Mouse (Mus musculus) forebrain, embryonic 14.5 days (tissue): Measurements from ENCODE around the gene Plod1. TPM values are rescaled to one million over a fixed set of nuclear protein-coding genes. Genes with fewer than 3 reads are reported as not detected.
"Not testable (repeated sequence)": the region's sequence is repeated elsewhere in the genome, so short reads cannot be mapped to it uniquely, and the experiment has no call there.

Source experiments
- ATAC-seq: fragments of 200-750 bp; cut with Nextera tagmentation; 2 replicates; pipeline ENCODE4 v1.8.0; 2017; ENCODE audit warnings: mild to moderate bottlenecking, moderate library complexity
- DNase-seq: peaks from one replicate; pipeline ENCODE4 v3.0.0-alpha.2; 2015; ENCODE audit warnings: low spot score
- H3K27ac ChIP-seq: fragments of 300-500 bp; sonication (generic); 2 replicates; pipeline ENCODE4 v1.5.1; 2014; ENCODE audit warnings: low read depth, mild to moderate bottlenecking, control low read depth, low read length, moderate library complexity
- H3K27me3 ChIP-seq: fragments of 300-500 bp; sonication (generic); replicated peaks from 2 replicates; pipeline ENCODE4 v1.6.1; 2014; ENCODE audit warnings: low read length, control low read depth, mixed read lengths; ENCODE audit not compliant: control insufficient read depth, insufficient read depth
- H3K36me3 ChIP-seq: fragments of 300-500 bp; sonication (generic); 2 replicates; pipeline ENCODE4 v1.6.1; 2014; ENCODE audit warnings: low read length, control low read depth; ENCODE audit not compliant: control insufficient read depth, insufficient read depth
- H3K4me1 ChIP-seq: fragments of 300-500 bp; sonication (generic); 2 replicates; pipeline ENCODE4 v1.6.1; 2014; ENCODE audit warnings: antibody characterized with exemption, low read length, control low read depth; ENCODE audit not compliant: control insufficient read depth, insufficient read depth
- H3K4me2 ChIP-seq: fragments of 300-500 bp; sonication (generic); 2 replicates; pipeline ENCODE4 v1.6.1; 2014; ENCODE audit warnings: mild to moderate bottlenecking, control low read depth, low read length
- H3K4me3 ChIP-seq: fragments of 300-500 bp; sonication (generic); 2 replicates; pipeline ENCODE4 v1.5.1; 2014; ENCODE audit warnings: low read depth, low read length, control low read depth
- H3K9ac ChIP-seq: fragments of 300-500 bp; sonication (generic); 2 replicates; pipeline ENCODE4 v1.6.1; 2014; ENCODE audit warnings: mild to moderate bottlenecking, low read length, control low read depth, moderate library complexity
- H3K9me3 ChIP-seq: fragments of 300-500 bp; sonication (generic); replicated peaks from 2 replicates; pipeline ENCODE4 v1.6.1; 2016; ENCODE audit warnings: low read length, control low read depth, mixed read lengths; ENCODE audit not compliant: control insufficient read depth
- WGBS: fragments of 180-500 bp; shearing (Covaris S2); extraction: QIAGEN DNeasy Blood & Tissue Kit; methylation state at CpG from one replicate; pipeline ENCODE4 v1.1.7; 2014; 5-methylcytosine and 5-hydroxymethylcytosine counted together
- polyA plus RNA-seq: library from polyadenylated mRNA; unstranded; fragments of >200 nt; fragmentation: Nextera tagmentation; extraction: Ambion mirVana; gene quantifications from 2 replicates; pipeline ENCODE4 v1.2.1, GENCODE M21; 2014

The Plod1 gene
- polyA plus RNA-seq, 1 experiment from 2014 or later = 15.0 TPM

- H3K27ac ChIP-seq = no peak overlapping the region
- H3K36me3 ChIP-seq = peaks cover 36% of the 10 kb centered on the region
- no peaks in the 10 kb centered on the region for H3K27me3 ChIP-seq
- H3K4me3 ChIP-seq = peak overlapping the region; percentile 69
- H3K9me3 ChIP-seq = no peaks in the 10 kb centered on the region
- peak overlapping the region; percentile 87 for H3K4me2 ChIP-seq
- ATAC-seq = no peak
- H3K4me1 ChIP-seq = peaks cover 20% of the 10 kb centered on the region
- no peak for DNase-seq
- WGBS = 22% methylated on average over 5 of the region's 5 CpGs
- peak overlapping the region; percentile 69 for H3K9ac ChIP-seq
These were observed 67.3 kb downstream of the Plod1 start for GRCm38 (mm10) chr4:147869238-147869637.

- peak within 1 kb of the TSS; percentile 76 for H3K9ac ChIP-seq
- peak; percentile 99 for DNase-seq
- peak; percentile 98 for ATAC-seq
- H3K9me3 ChIP-seq = no peaks in the 10 kb centered on the region
- H3K4me1 ChIP-seq = peaks cover 20% of the 10 kb centered on the region
- peak within 1 kb of the TSS; percentile 87 for H3K4me2 ChIP-seq
- WGBS = under 1% methylated on average over 30 of the region's 30 CpGs
- peak within 1 kb of the TSS; percentile 65; the same call in 1 of the 2 replicates for H3K27ac ChIP-seq
- H3K36me3 ChIP-seq = peaks cover 33% of the 10 kb centered on the region
- H3K4me3 ChIP-seq = peak within 1 kb of the TSS; percentile 69
- H3K27me3 ChIP-seq = no peaks in the 10 kb centered on the region
These were observed 68.0 kb downstream of the Plod1 start, which contains the start of the genes Miip and Fv1 for GRCm38 (mm10) chr4:147868450-147869031. Gene Miip (minus strand): TSS chr4:147868816. Gene Fv1 (plus strand): TSS chr4:147868979.

- H3K27ac ChIP-seq = peak overlapping the region; percentile 65; the same call in 1 of the 2 replicates
- DNase-seq (peak; percentile 33), ATAC-seq (no peak)
- H3K9ac ChIP-seq = peak overlapping the region; percentile 76
- peaks cover 20% of the 10 kb centered on the region for H3K4me1 ChIP-seq
- H3K27me3 ChIP-seq = no peaks in the 10 kb centered on the region
- peaks cover 33% of the 10 kb centered on the region for H3K36me3 ChIP-seq
- WGBS = 11% methylated on average over 22 of the region's 22 CpGs
- H3K4me2 ChIP-seq = peak overlapping the region; percentile 54
- H3K4me3 ChIP-seq = peak overlapping the region; percentile 69
- H3K9me3 ChIP-seq = no peaks in the 10 kb centered on the region
These were observed 68.8 kb downstream of the Plod1 start for GRCm38 (mm10) chr4:147867563-147868449.

- not testable (repeated sequence) for H3K9me3 ChIP-seq, H3K4me2 ChIP-seq, H3K27ac ChIP-seq, ATAC-seq, H3K4me3 ChIP-seq, H3K9ac ChIP-seq, H3K27me3 ChIP-seq, DNase-seq
- peaks cover 36% of the 10 kb centered on the region for H3K36me3 ChIP-seq
- 47% methylated on average over 3 of the region's 3 CpGs for WGBS
- peaks cover 20% of the 10 kb centered on the region for H3K4me1 ChIP-seq
These were observed 69.8 kb downstream of the Plod1 start for GRCm38 (mm10) chr4:147866793-147867192.

GRCm38 (mm10) chr4:147866056-147866455 is 70.5 kb downstream of the Plod1 start:
- Histone ChIP-seq H3K4me2 (no peak overlapping the region), H3K36me3 (peaks cover 40% of the 10 kb centered on the region)
- 93% methylated on average over 9 of the region's 9 CpGs for WGBS

GRCm38 (mm10) chr4:147865651-147866050 is 70.9 kb downstream of the Plod1 start:
- Histone ChIP-seq H3K4me3 (no peak overlapping the region), H3K4me2 (no peak overlapping the region), H3K9ac (no peak overlapping the region), H3K9me3 (no peaks in the 10 kb centered on the region), H3K27ac (no peak overlapping the region), H3K27me3 (no peaks in the 10 kb centered on the region), H3K4me1 (peaks cover 20% of the 10 kb centered on the region), H3K36me3 (peaks cover 44% of the 10 kb centered on the region)
- ATAC-seq = no peak
- WGBS = 95% methylated on average over 6 of the region's 6 CpGs
- DNase-seq = no peak

More at GRCm38 (mm10) chr4:147866056-147866455, 70.5 kb downstream of the Plod1 start:
- peaks cover 20% of the 10 kb centered on the region for H3K4me1 ChIP-seq
- H3K27ac ChIP-seq = no peak overlapping the region
- no peak overlapping the region for H3K4me3 ChIP-seq
- H3K9me3 ChIP-seq = no peaks in the 10 kb centered on the region
- H3K9ac ChIP-seq = no peak overlapping the region
- ATAC-seq = no peak
- DNase-seq = no peak
- H3K27me3 ChIP-seq = no peaks in the 10 kb centered on the region

GRCm38 (mm10) chr4:147862051-147862450 is 74.5 kb downstream of the Plod1 start:
- no peak for DNase-seq
- peaks cover 49% of the 10 kb centered on the region for H3K36me3 ChIP-seq
- no peaks in the 10 kb centered on the region for H3K4me1 ChIP-seq
- H3K9me3 ChIP-seq = no peaks in the 10 kb centered on the region
- H3K27ac ChIP-seq = no peak overlapping the region
- ATAC-seq = no peak
- no peaks in the 10 kb centered on the region for H3K27me3 ChIP-seq
- 93% methylated on average over 3 of the region's 3 CpGs for WGBS
- no peak overlapping the region for H3K9ac ChIP-seq
- H3K4me2 ChIP-seq = no peak overlapping the region
- H3K4me3 ChIP-seq = no peak overlapping the region
